Mouse (Mus musculus) lung, adult 2 months (tissue): ENCODE results near the gene Myh9.

Source experiments
- CTCF ChIP-seq: fragments of 200-500 bp; IDR thresholded peaks from 2 replicates; pipeline ENCODE4 v1.5.1; 2011; ENCODE audit warnings: mild to moderate bottlenecking, low read length, control low read depth; ENCODE audit not compliant: insufficient read depth
- POLR2A ChIP-seq: fragments of 200-500 bp; IDR thresholded peaks from 2 replicates; pipeline ENCODE4 v1.6.1; 2011; ENCODE audit warnings: low read depth, mild to moderate bottlenecking, control low read depth, low read length, borderline replicate concordance; ENCODE audit errors: extremely low read depth

GRCm38 (mm10) chr15:77804949-77805348, 37.0 kb downstream of the Myh9 start:
- TF ChIP-seq CTCF (no peak), POLR2A (no peak)
